Mouse (Mus musculus): ENCODE data around the gene Hps5.
"Not testable (repeated sequence)": the region's sequence is repeated elsewhere in the genome, so short reads cannot be mapped to it uniquely, and the experiment has no call there.

Hps5 gene

GRCm38 (mm10) chr7:46795287-46796205, at the start of gene Hps5, which contains the start of gene Gtf2h1:
Gene Hps5 (minus strand): TSS chr7:46796064.
Gene Gtf2h1 (plus strand): TSS chr7:46796103.
- DNase-seq (ENCODE audit: extremely low spot score, low spot score) = peak; percentile 99

DNA sequence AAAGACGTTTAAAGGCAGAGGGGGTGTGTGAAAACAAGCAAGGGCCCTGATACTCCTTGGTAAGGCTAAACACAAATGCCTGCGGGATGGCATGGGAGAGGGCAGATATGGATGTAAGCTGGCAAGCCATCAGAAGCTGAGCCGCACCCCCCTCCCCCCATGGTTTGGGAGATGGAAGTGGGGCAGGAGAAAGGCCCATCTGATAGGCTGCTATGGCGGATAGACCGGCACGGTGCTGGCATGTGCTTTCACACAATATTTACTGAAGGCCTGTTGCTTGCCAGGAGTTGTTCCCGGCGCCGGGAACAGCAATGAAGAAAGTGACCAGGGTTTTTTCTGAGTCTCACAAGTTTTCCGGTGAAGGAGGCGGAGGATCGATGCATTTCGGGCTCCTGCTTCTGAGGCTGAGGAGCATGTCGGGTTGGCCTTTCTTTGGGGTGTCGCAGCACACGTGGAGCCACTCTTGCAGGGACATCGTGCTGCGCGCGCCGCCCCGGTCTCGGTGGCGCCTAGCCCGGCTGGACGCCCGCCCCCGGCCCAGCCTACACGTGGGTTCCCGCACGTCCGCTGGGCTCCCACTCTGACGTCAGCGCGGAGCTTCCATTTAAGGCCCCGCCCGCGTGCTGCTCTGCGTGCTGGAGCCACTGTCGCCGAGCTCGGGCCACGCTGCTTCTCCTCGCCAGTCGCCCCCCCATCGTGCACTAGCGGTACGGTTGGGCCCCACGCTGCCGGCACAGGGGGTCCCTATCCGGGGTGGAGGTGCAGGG, 49.5 kb upstream of the Hps5 start:
- DNase-seq (ENCODE audit: extremely low spot score, low spot score) = peak; percentile 94

- DNase-seq (ENCODE audit: extremely low spot score, low spot score) = no peak
Measured at GRCm38 (mm10) chr7:46843576-46843975, 47.7 kb upstream of the Hps5 start.

DNA sequence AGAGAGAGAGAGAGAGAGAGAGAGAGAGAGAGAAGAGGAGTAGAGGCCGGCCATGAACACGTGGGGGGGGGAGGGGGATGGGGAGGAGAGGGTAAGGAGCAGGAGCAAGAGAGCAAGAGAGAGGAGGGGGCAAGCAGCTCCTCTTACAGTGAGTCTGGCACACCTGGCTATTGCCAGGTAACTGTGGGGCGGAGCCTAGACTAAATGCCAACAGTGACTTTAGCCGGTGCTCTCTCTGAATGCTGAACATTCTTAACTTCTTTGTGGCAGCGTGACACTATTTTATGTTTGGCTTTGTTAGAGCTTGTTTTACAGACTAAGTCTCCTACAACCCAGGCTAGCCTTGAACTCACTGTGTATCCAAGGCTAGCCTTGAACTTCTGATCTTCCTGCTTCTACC, 46.4 kb upstream of the Hps5 start:
- DNase-seq (ENCODE audit: extremely low spot score, low spot score) = no peak

- no peak for DNase-seq (ENCODE audit: extremely low spot score, low spot score)
Measured at GRCm38 (mm10) chr7:46840787-46841525, 45.1 kb upstream of the Hps5 start, which contains the start of gene Ldha. Gene Ldha (plus strand): TSS chr7:46841475.

DNA sequence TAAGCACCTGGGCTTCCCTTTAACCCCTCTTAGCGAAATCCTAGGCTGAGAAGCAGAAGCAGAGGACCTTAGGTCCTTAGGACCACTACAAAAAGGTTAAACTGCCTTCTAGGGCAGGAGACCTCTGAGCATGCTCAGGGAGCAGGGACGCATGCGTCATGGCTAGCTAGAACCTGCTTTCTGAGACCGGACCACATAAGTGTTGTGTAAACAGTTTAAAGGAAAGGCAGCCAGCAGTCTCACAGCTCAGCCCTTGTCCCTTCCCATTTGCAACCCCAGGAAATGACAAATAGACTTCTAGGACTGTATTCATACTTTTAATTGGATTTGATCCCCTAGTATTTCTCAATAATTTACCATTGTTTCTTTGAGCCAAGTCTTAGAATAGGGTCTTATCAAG, 44.5 kb upstream of the Hps5 start:
- no peak for DNase-seq (ENCODE audit: extremely low spot score, low spot score)

DNA sequence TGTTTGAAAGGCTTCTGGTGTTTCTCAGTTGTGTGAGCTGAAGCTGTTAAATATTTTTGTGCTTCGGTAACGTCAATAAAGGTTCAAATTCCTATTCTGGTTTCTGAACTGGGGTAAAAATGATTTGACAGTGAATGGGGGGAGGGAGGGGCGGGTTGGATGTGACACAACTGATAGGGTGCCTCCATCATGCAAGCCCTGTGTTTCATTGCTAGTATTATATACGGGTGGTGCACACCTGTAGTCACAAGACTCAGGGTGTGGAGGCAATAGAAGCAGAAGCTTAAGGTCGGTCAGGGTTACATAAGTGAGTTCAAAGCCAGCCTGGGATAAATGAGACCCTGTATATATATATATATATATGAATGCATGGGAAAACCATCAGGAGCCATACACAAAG, 44.0 kb upstream of the Hps5 start:
- DNase-seq (ENCODE audit: extremely low spot score, low spot score) = no peak

DNA sequence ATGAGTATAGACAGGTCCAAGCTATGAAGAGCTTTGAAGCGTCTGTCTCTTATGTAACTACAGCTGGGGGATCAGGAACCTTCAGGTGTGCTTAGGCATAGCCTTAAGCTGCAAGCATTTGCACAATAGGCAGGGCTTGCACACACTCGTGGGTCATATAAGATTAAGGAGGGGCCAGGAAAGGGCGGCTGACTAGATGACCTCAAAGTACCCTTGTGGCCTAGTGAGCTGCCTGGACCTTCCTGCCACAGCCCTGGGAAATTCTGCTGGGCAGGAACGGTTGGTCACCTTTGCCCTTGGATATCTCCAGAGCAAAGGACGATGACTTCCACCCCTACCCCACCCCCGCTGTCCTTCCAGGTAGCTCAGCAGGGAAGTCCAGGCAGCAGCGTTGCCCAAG, 43.6 kb upstream of the Hps5 start:
- DNase-seq (ENCODE audit: extremely low spot score, low spot score) = no peak

- DNase-seq (ENCODE audit: extremely low spot score, low spot score) = no peak
Measured at GRCm38 (mm10) chr7:46838891-46839302, 43.0 kb upstream of the Hps5 start.

- peak; percentile 34 for DNase-seq (ENCODE audit: extremely low spot score, low spot score)
Measured at GRCm38 (mm10) chr7:46838104-46838671, 42.3 kb upstream of the Hps5 start.

DNA sequence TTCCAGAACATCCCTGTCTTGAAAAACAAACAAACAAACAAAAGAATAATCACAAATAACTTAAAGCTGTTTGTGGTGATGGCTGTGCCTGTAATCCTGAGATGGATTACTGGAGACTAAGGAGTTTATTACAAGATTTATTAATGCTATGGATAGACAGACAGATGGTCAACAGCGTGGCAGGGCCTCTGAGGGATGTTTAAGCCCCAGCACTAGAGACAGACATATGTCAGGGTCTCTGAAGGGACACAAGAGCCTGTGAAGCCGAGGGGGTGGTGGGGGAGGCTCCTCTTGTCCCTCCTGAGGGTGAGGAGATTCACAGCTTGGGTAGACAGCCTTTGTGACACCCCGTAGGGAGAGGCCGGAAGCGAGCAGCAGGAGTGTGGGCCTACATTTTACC, 41.2 kb upstream of the Hps5 start:
- no peak for DNase-seq (ENCODE audit: extremely low spot score, low spot score)

DNA sequence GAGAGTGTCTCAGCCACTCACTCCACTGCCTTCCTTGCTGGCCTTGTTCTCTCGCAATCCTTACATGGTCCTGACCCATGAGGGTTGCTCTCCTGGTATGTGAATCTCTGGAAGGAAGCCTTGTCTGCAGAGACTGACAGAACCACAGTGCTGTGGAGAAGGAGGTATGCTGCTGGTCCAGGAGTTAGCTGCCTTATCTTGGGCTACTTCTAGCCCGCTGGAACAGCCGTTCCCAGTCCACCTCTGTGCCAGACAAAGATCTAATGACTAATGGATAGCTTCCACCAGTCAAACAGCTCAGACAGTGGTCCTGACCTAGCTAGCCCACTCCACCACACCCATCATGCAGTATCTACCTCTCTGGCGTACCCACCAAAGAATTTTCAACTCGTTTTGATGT, 40.5 kb upstream of the Hps5 start:
- DNase-seq (ENCODE audit: extremely low spot score, low spot score) = no peak

- no peak for DNase-seq (ENCODE audit: extremely low spot score, low spot score)
Measured at GRCm38 (mm10) chr7:46834994-46835610, 39.2 kb upstream of the Hps5 start.

DNA sequence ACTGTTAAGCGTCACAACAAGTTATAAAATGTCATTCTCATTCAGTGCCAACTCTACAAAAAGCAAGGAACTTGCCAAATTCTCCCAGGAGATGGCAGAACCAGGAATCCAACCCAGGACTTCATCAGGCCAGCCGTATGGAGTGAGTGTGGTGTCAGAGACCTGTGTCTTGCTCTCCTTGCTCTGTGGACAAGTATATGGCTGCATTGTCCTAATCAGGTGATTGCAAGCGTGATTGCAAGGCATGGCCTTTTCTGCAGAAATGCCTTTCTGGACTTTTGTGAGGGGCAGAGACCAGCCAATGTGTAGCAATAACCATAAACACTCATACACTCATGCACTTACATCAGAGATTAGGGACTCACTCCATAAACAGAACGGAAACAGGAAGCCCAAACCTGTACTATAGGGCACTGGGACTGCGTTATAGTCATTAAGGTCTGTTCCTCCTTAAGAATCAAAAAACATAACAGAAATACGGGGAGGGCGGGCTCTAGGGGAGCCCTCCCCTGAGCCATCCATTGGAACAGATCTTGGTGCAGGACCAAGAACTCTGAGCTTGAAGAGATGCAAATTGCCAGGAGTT, 37.9 kb upstream of the Hps5 start:
- no peak for DNase-seq (ENCODE audit: extremely low spot score, low spot score)

DNA sequence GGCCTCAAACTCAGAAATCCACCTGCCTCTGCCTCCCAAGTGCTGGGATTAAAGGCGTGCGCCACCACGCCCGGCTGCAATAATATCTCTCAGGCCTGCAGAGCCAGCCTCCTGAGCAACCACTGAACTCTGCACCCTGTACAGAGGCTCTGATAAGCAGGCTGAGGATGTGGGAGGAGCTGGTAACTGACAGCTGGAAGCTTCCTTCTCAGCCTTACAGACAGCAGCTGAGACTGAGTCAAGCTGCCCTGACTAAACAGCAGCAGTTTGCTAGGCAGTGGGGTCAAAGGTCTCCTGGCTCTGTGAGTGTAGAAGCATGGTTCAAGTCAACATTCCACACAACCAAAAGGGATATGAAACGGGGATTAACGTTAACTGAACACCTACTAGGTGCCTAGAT, 37.4 kb upstream of the Hps5 start:
- DNase-seq (ENCODE audit: extremely low spot score, low spot score) = no peak

DNA sequence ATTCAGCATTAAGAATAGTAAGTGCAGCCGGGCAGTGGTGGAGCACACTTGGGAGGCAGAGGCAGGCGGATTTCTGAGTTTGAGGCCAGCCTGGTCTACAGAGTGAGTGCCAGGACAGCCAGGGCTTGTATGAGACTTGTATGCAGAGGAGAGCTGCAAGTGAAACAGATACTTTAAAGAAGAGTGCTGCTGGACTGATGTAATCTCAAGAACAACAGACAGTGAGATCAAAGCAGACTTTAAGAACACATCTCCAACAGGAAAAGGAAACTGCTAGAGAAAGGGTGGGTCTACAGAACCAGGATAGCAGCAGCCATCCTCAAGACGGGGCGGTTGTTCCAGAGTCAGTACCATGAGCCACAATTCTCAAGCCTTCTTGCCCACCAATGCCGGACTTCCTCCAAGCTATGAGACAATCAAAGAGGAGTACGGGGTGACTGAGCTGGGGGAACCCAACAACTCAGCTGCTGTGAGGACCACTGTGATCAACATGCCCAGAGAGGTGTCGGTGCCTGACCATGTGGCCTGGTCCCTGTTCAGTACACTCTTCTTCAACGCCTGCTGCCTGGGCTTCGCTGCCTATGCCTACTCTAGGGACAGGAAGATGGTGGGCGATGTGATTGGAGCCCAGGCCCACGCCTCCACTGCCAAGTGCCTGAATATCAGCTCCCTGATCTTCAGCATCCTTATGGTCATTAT, 36.4 kb upstream of the Hps5 start:
- DNase-seq (ENCODE audit: extremely low spot score, low spot score) = not testable (repeated sequence)

DNA sequence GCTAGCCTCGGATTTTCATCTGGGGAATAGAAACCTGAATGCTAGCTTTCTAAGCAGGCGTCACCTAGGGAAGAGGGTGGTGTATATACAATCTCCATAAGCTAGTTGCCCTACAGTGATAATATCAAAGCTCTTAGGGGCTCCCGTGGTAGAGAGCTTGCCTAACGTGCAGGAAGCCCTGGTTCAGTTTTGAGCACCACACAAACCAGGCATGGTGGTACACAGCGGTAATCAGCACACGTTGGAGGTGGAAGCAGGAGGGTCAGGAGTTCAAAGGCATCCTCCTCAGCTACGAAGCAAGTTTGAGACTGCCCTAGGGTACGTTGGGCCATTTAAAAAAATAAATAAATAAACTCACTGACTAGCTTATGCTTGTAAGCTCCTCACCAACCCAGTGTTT, 35.8 kb upstream of the Hps5 start:
- DNase-seq (ENCODE audit: extremely low spot score, low spot score) = no peak

DNA sequence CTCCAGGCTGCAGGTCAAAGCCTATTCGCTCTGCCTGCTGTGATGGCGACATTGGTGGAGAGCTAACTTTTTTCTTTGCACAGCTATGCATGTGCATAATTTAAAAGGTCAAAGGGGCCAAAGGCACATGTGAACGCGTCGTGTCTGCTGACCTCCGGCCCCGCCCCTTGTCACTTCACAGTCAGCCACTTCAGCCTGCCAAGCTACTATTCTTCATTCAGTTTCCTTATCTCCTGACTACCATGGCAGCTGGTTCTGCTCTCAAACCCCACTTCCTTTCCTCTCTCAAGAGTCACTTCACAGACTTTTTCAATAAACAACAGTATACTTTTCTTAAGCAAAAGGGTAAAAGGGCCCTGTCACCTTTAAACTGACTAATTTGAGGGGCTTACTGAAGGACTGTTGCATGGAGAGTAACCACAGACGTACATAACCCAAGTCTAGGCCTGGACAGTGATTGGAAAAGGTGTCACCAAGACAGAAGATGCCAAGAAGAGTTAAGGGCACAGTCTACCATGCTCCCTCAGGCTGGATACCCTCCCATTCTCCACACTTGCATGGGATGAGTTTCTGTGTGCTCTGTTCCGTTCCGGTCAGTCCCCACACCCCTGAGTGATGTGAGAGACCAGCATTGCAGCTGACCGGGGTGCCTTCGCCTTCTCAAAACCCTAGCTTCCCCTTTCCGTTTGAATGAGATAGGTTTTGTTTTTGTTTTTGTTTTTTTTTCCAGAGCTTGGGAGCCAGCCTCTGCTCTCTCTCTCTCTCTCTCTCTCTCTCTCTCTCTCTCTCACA, 35.1 kb upstream of the Hps5 start:
- DNase-seq (ENCODE audit: extremely low spot score, low spot score) = no peak

- no peak for DNase-seq (ENCODE audit: extremely low spot score, low spot score)
Measured at GRCm38 (mm10) chr7:46829911-46830310, 34.0 kb upstream of the Hps5 start.
